Mouse (Mus musculus) neural tube, embryonic 14.5 days (tissue): ENCODE results near the gene Gm21680. TPM values are rescaled to one million over a fixed set of nuclear protein-coding genes. Genes with fewer than 3 reads are reported as not detected.
"Not testable (repeated sequence)": the region's sequence is repeated elsewhere in the genome, so short reads cannot be mapped to it uniquely, and the experiment has no call there.

Source experiments
- ATAC-seq: fragments of 200-750 bp; cut with Nextera tagmentation; 2 replicates; pipeline ENCODE4 v1.8.0; 2017; ENCODE audit warnings: low read depth, mild to moderate bottlenecking, moderate TSS enrichment, moderate library complexity
- H3K27ac ChIP-seq: fragments of 300-500 bp; sonication (generic); 2 replicates; pipeline ENCODE4 v1.5.1; 2014; ENCODE audit warnings: low read depth, mild to moderate bottlenecking, control low read depth, low read length, moderate library complexity, mixed read lengths
- H3K27me3 ChIP-seq: fragments of 300-500 bp; sonication (generic); 2 replicates; pipeline ENCODE4 v1.6.1; 2014; ENCODE audit warnings: low read length; ENCODE audit not compliant: control insufficient read depth, insufficient read depth
- H3K36me3 ChIP-seq: fragments of 300-500 bp; sonication (generic); 2 replicates; pipeline ENCODE4 v1.6.1; 2014; ENCODE audit warnings: low read length, mixed read lengths; ENCODE audit not compliant: control insufficient read depth, insufficient read depth
- H3K4me1 ChIP-seq: fragments of 300-500 bp; sonication (generic); 2 replicates; pipeline ENCODE4 v1.6.1; 2014; ENCODE audit warnings: low read length; ENCODE audit not compliant: control insufficient read depth, insufficient read depth
- H3K4me2 ChIP-seq: fragments of 300-500 bp; sonication (generic); 2 replicates; pipeline ENCODE4 v1.6.1; 2014; ENCODE audit warnings: mild to moderate bottlenecking, low read depth, low read length, control low read depth
- H3K4me3 ChIP-seq: fragments of 300-500 bp; sonication (generic); 2 replicates; pipeline ENCODE4 v1.5.1; 2014; ENCODE audit warnings: low read depth, low read length, control low read depth, mixed read lengths
- H3K9ac ChIP-seq: fragments of 300-500 bp; sonication (generic); replicated peaks from 2 replicates; pipeline ENCODE4 v1.6.1; 2014; ENCODE audit warnings: low read depth, mild to moderate bottlenecking, control low read depth, low read length, mixed read lengths
- H3K9me3 ChIP-seq: fragments of 300-500 bp; sonication (generic); 2 replicates; pipeline ENCODE4 v1.6.1; 2016; ENCODE audit warnings: low read length; ENCODE audit not compliant: control insufficient read depth
- WGBS: fragments of 180-500 bp; shearing (Covaris S2); extraction: QIAGEN DNeasy Blood & Tissue Kit; methylation state at CpG from one replicate; pipeline ENCODE4 v1.1.7; 2014; 5-methylcytosine and 5-hydroxymethylcytosine counted together
- polyA plus RNA-seq: library from polyadenylated mRNA; unstranded; fragments of >200 nt; fragmentation: Nextera tagmentation; extraction: Ambion mirVana; gene quantifications from 2 replicates; pipeline ENCODE4 v1.2.1, GENCODE M21; 2014

Gene Gm21680
- polyA plus RNA-seq: 0.26 and 0.62 TPM in 2 replicates

DNA sequence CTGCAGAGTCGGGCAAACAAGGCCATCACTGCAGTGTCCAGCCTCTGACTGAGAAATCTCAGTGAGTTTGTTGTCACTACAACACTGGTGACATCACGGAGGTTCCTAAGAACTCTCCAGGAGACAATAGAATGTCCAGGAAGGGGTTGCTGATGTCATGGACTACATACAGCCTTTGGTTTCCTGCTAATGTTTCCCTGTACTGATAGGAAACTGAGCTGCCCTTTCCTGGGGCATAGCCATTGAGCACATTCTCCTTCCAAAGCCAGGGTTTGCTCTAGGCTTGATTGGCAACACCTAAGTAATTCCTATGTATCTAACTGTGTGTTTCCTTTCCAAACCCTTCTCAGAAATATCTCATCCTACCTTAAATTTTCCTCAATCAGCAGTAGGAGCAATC, at the start of gene Gm21680:
Gene Gm21680, minus strand, starts transcription at position 101 of the 400 bp plus-strand sequence.
- H3K9ac ChIP-seq, H3K27me3 ChIP-seq, H3K4me2 ChIP-seq, H3K36me3 ChIP-seq, ATAC-seq, H3K9me3 ChIP-seq, H3K4me1 ChIP-seq, H3K4me3 ChIP-seq, H3K27ac ChIP-seq: not testable (repeated sequence)
- WGBS: no CpG with 5 or more reads among the region's 2 CpGs

DNA sequence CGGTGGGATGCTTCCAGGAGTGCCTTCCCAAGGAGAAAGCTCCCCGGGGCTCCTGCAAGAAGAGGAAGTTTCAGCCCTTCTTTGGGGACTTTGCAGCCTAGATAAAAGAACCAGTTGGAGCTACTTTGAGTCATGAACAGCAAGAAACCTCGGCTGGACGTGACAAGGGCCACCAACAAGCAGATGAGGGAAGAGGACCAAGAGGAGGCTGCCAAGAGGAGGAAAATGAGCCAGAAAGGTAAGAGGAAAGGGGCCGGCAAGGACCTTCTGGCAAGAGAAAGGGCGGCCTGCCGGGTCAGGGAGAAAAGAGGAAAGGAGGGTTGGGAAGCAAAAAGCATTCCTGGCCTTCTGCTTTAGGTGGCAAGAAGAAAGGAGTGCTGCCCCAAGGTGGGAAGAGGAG, 35.2 kb upstream of the Gm21680 start:
- not testable (repeated sequence) for H3K4me1 ChIP-seq, H3K4me3 ChIP-seq, H3K9me3 ChIP-seq, H3K27ac ChIP-seq, H3K36me3 ChIP-seq, H3K9ac ChIP-seq, H3K27me3 ChIP-seq
- 74% methylated on average over 6 of the region's 7 CpGs for WGBS
- H3K4me2 ChIP-seq: peak overlapping the region; percentile 71; the same call in 1 of the 2 replicates
- ATAC-seq: peak; percentile 6; the same call in 1 of the 2 replicates

DNA sequence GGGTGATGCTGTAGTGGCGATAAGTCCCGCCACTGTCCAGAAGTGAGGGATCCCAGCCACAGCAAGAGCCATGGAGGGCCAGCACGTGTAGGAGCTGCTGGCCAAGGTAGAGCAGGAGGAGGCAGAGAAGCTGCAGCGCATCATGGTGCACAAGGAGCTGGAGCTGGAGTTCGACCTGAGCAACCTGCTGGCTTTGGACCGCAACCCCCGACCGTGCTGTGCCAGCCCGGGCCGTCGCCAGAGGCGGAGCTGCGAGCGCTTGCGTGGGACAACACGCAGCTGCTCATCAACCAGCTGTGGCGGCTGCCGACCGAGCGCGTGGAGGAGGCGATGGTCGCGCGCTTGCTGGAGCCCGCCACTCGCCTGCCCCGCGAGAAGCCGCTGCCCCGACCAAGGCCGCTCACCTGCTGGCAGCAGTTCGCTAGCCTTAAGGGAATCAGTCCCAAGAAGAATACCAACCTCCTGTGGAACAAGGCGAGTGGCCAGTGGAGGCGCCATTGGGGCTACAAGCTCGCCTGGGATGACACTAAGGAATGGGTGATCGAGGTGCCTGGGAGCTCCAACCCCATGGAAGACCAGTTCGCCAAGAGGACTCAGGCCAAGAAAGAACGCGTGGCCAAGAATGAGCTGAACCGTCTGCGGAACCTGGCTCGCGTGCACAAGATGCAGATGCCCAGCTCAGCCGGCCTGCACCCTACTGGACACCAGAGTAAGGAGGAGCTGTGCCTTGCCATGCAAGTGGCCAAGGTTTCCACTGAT, 34.7 kb upstream of the Gm21680 start:
- not testable (repeated sequence) for H3K27me3 ChIP-seq, H3K9me3 ChIP-seq, H3K4me1 ChIP-seq, H3K36me3 ChIP-seq, H3K27ac ChIP-seq
- 23% methylated on average over 45 of the region's 45 CpGs for WGBS
- ATAC-seq: peak; percentile 95
- H3K4me3 ChIP-seq: peak overlapping the region; percentile 39
- peak overlapping the region; percentile 61 for H3K9ac ChIP-seq
- peak overlapping the region; percentile 71 for H3K4me2 ChIP-seq

GRCm38 (mm10) chr5:26004698-26005097, 32.2 kb upstream of the Gm21680 start, which contains the start of gene Gm1979:
Gene Gm1979, minus strand, starts transcription at chr5:26004798.
- H3K4me3 ChIP-seq, H3K27ac ChIP-seq: not testable (repeated sequence)
- 83% methylated on average over 1 of the region's 2 CpGs for WGBS

DNA sequence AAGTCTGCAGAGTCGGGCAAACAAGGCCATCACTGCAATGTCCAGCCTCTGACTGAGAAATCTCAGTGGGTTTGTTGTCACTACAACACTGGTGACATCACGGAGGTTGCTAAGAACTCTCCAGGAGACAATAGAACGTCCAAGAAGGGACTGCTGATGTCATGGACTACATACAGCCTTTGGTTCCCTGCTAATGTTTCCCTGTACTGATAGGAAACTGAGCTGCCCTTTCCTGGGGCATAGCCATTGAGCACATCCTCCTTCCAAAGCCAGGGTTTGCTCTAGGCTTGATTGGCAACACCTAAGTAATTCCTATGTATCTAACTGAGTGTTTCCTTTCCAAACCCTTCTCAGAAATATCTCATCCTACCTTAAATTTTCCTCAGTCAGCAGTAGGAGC, 16.1 kb upstream of the Gm21680 start, which contains the start of gene Gm21698:
Gene Gm21698, minus strand, starts transcription at position 101 of the 400 bp plus-strand sequence.
- not testable (repeated sequence) for H3K9ac ChIP-seq, ATAC-seq, H3K27me3 ChIP-seq, H3K4me2 ChIP-seq, H3K4me3 ChIP-seq, H3K9me3 ChIP-seq, H3K36me3 ChIP-seq, H3K4me1 ChIP-seq, H3K27ac ChIP-seq
- no CpG with 5 or more reads among the region's 3 CpGs for WGBS

More at GRCm38 (mm10) chr5:26004698-26005097, 32.2 kb upstream of the Gm21680 start, which contains the start of gene Gm1979:
- not testable (repeated sequence) for H3K4me1 ChIP-seq, H3K27me3 ChIP-seq, H3K9me3 ChIP-seq, H3K4me2 ChIP-seq, H3K9ac ChIP-seq, H3K36me3 ChIP-seq, ATAC-seq

GRCm38 (mm10) chr5:25957050-25957449, 15.4 kb downstream of the Gm21680 start:
- not testable (repeated sequence) for H3K4me3 ChIP-seq, H3K27me3 ChIP-seq, H3K9me3 ChIP-seq, H3K36me3 ChIP-seq, H3K9ac ChIP-seq, H3K4me2 ChIP-seq, H3K27ac ChIP-seq, H3K4me1 ChIP-seq
- peak; percentile 34; the same call in 1 of the 2 replicates for ATAC-seq
- 60% methylated on average over 16 of the region's 17 CpGs for WGBS

DNA sequence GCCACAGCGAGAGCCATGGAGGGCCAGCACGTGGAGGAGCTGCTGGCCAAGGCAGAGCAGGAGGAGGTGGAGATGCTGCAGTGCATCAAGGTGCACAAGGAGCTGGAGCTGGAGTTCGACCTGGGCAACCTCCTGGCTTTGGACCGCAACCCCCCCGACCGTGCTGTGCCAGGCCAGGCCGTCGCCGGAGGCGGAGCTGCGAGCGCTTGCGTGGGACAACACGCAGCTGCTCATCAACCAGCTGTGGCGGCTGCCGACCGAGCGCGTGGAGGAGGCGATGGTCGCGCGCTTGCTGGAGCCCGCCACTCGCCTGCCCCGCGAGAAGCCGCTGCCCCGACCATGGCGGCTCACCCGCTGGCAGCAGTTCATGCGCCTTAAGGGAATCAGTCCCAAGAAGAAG, 15.9 kb downstream of the Gm21680 start:
- H3K36me3 ChIP-seq, H3K4me3 ChIP-seq, H3K9ac ChIP-seq, H3K27ac ChIP-seq, H3K9me3 ChIP-seq, H3K4me1 ChIP-seq, H3K27me3 ChIP-seq: not testable (repeated sequence)
- 23% methylated on average over 32 of the region's 32 CpGs for WGBS
- peak; percentile 88 for ATAC-seq
- peak overlapping the region; percentile 31 for H3K4me2 ChIP-seq

DNA sequence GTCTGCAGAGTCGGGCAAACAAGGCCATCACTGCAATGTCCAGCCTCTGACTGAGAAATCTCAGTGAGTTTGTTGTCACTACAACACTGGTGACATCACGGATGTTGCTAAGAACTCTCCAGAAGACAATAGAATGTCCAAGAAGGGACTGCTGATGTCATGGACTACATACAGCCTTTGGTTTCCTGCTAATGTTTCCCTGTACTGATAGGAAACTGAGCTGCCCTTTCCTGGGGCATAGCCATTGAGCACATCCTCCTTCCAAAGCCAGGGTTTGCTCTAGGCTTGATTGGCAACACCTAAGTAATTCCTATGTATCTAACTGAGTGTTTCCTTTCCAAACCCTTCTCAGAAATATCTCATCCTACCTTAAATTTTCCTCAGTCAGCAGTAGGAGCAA, 18.1 kb downstream of the Gm21680 start, which contains the start of gene Gm21671:
Gene Gm21671, minus strand, starts transcription at position 101 of the 400 bp plus-strand sequence.
- WGBS: 77% methylated on average over 2 of the region's 2 CpGs
- not testable (repeated sequence) for H3K27ac ChIP-seq, H3K9ac ChIP-seq, H3K36me3 ChIP-seq, H3K4me1 ChIP-seq, H3K9me3 ChIP-seq, H3K4me2 ChIP-seq, H3K4me3 ChIP-seq, H3K27me3 ChIP-seq, ATAC-seq

DNA sequence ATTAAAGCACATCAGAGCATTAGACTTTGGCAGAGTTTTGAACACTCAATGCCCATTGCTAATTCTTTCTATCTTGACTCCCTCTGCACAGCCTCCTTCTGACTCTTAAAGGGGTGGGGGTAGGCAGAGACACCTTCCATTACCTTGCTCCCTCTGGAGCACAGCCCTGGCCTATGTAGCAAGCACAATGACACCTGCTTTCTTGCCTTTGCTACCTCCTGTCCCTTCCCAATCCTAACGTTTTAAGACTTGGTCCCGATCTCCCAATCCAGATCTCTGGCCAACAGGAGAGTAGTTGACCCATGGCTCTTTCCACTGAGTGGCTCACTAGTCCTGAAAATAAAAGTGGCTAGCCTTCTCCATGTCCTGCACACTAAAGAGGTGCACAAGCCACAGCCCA, 27.1 kb downstream of the Gm21680 start:
- not testable (repeated sequence) for H3K4me3 ChIP-seq, H3K36me3 ChIP-seq, ATAC-seq, H3K9me3 ChIP-seq, H3K9ac ChIP-seq, H3K27ac ChIP-seq, H3K27me3 ChIP-seq, H3K4me2 ChIP-seq, H3K4me1 ChIP-seq
- 86% methylated on average over 2 of the region's 2 CpGs for WGBS
